ENCODE assay signal across 11 mouse cellular contexts in the genomic region with DNA sequence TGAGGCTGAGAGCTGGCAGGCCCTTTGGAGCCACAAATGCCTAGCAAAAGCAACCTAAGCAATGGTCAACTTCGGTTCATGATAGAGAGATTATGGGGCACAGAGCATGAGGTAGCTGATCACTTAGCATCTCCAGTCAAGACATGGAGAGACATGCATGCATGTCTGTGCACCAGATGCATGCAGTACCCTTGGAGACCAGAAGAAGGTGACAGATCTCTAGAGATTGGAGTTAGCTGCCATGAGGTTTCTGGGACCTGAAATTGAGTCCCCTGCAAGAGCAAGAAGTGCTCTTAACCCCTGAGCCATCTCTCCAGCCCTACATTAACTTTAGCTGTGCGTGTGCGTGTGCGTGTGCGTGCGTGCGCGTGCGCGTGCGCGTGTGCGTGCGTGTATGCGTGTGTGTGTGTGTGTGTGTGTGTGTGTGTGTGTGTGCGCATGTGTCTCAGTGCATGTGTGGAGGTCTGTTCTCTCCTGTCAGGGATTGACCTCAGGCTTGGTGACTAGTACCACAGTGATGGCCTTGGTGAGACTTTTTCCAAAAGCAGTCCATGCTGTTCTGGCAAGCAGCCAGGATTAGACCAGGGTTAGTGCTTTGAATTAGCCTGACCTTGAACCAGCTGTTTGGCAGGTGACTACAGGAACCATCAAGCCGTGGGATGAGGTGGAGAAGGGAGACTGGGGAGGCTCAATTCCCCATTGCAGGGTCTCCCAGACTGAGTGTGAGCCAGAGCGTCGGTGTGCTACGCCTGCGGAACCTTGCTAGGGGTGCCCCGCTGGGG. TPM values are rescaled to one million over a fixed set of nuclear protein-coding genes. Genes with fewer than 3 reads are reported as not detected.
DNase-seq lines count a peak whose midpoint lies in the region; ATAC-seq and TF ChIP-seq lines count a peak whose summit lies in the region.
"Had no signal": no experiment of that assay in that cellular context is flagged by ENCODE, and none has a peak within 500 bp of the region (broad histone marks: within the 10 kb centered on the region; RNA-seq: fewer than 3 reads in every experiment).

No protein-coding gene starts in this region.

- H3K36me3 ChIP-seq in heart, postnatal 0 days (replicated peaks; ENCODE audit: control insufficient read depth, insufficient read depth, low read length): no peaks in the 10 kb centered on the region
- H3K36me3 ChIP-seq in heart, embryonic 12.5 days: no peaks in the 10 kb centered on the region
- H3K36me3 ChIP-seq in MEL (ENCODE audit: control insufficient read depth in 1 of 2, insufficient read depth in 2 of 2, low read length in 2 of 2): no peaks in the 10 kb centered on the region; a peak in 1 of 4 replicates
- H3K36me3 ChIP-seq in intestine, embryonic 16.5 days (ENCODE audit: control insufficient read depth, insufficient read depth, low read length): no peaks in the 10 kb centered on the region
- H3K36me3 ChIP-seq: hindbrain, embryonic 13.5 days had no signal

- H3K79me2 ChIP-seq in MEL (ENCODE audit: control insufficient read depth, insufficient read depth, low read length, poor library complexity): no peaks in the 10 kb centered on the region

- no peaks in the 10 kb centered on the region for H3K27me3 ChIP-seq in heart, postnatal 0 days (ENCODE audit: control insufficient read depth, insufficient read depth, low read length)
- no peaks in the 10 kb centered on the region for H3K27me3 ChIP-seq in heart, embryonic 12.5 days (replicated peaks)
- H3K27me3 ChIP-seq in MEL (ENCODE audit: control insufficient read depth in 1 of 2, insufficient read depth in 2 of 2, low read length in 2 of 2): no peaks in the 10 kb centered on the region
- no peaks in the 10 kb centered on the region for H3K27me3 ChIP-seq in intestine, embryonic 16.5 days (replicated peaks; ENCODE audit: control insufficient read depth, insufficient read depth, low read length)
- H3K27me3 ChIP-seq: hindbrain, embryonic 13.5 days had no signal

- WGBS in heart, postnatal 0 days: 78% methylated on average over 22 of the region's 22 CpGs
- WGBS in heart, embryonic 12.5 days: 85% methylated on average over 22 of the region's 22 CpGs
- 87% methylated on average over 22 of the region's 22 CpGs for WGBS in intestine, embryonic 16.5 days

- peaks cover 3% of the 10 kb centered on the region; the same call in 1 of the 2 replicates for H3K4me1 ChIP-seq in heart, postnatal 0 days (ENCODE audit: control insufficient read depth, insufficient read depth)
- peaks cover 14% of the 10 kb centered on the region for H3K4me1 ChIP-seq in heart, embryonic 12.5 days (replicated peaks)
- H3K4me1 ChIP-seq in MEL (ENCODE audit: control insufficient read depth in 1 of 2, insufficient read depth in 2 of 2, low read length in 2 of 2): peaks cover 0 to 5% of the 10 kb centered on the region in 2 experiments; a peak in 1 of 4 replicates
- peaks cover 17% of the 10 kb centered on the region for H3K4me1 ChIP-seq in intestine, embryonic 16.5 days (ENCODE audit: control insufficient read depth, insufficient read depth, low read length)
- H3K4me1 ChIP-seq: hindbrain, embryonic 13.5 days had no signal

- H3K9ac ChIP-seq in heart, postnatal 0 days (replicated peaks; ENCODE audit: low read depth, low read length): no peak overlapping the region
- no peak overlapping the region for H3K9ac ChIP-seq in heart, embryonic 12.5 days
- H3K9ac ChIP-seq in MEL (ENCODE audit: control insufficient read depth, low read depth, low read length, poor library complexity, severe bottlenecking): no peak overlapping the region
- H3K9ac ChIP-seq in intestine, embryonic 16.5 days (ENCODE audit: low read depth, low read length): peak overlapping the region; percentile 37
- H3K9ac ChIP-seq: hindbrain, embryonic 13.5 days had no signal

- TF ChIP-seq RAD21 in MEL (IDR thresholded peaks at IDR 0.05; ENCODE audit: low read depth, low read length): peak; percentile 40

- no peak for TF ChIP-seq POLR2A in MEL (IDR thresholded peaks at IDR 0.05; ENCODE audit: control insufficient read depth in 1 of 2, insufficient read depth in 1 of 2, low read depth in 1 of 2, low read length in 2 of 2, poor library complexity in 1 of 2)

- no peak overlapping the region for H3K4me2 ChIP-seq in heart, postnatal 0 days (ENCODE audit: low read depth, low read length)
- no peak overlapping the region for H3K4me2 ChIP-seq in heart, embryonic 12.5 days
- H3K4me2 ChIP-seq in intestine, embryonic 16.5 days (ENCODE audit: low read depth, low read length): no peak overlapping the region
- H3K4me2 ChIP-seq: hindbrain, embryonic 13.5 days had no signal

- no peak overlapping the region for H3K27ac ChIP-seq in heart, postnatal 0 days (ENCODE audit: low read depth)
- H3K27ac ChIP-seq in heart, embryonic 12.5 days (ENCODE audit: poor library complexity, severe bottlenecking): no peak overlapping the region
- H3K27ac ChIP-seq in MEL (ENCODE audit: control insufficient read depth, low read depth, low read length): no peak overlapping the region
- 0 out of 2 replicates have a peak overlapping the region, but pooled peaks have one; percentile 28 for H3K27ac ChIP-seq in intestine, embryonic 16.5 days (ENCODE audit: low read length)
- H3K27ac ChIP-seq: hindbrain, embryonic 13.5 days had no signal

- ATAC-seq in heart, postnatal 0 days (ENCODE audit: insufficient read depth, low read depth): peak; percentile 15; the same call in 1 of the 2 replicates
- ATAC-seq in heart, embryonic 12.5 days (ENCODE audit: insufficient number of reproducible peaks, low FRiP score): no peak
- ATAC-seq in intestine, embryonic 16.5 days: peak; percentile 40

- no peak for TF ChIP-seq EP300 in heart, postnatal 0 days (IDR thresholded peaks at IDR 0.05; ENCODE audit: low read depth)
- TF ChIP-seq EP300 in MEL (IDR thresholded peaks at IDR 0.05; ENCODE audit: low read depth in 1 of 2, low read length in 2 of 2): no peak

- H3K4me3 ChIP-seq in heart, postnatal 0 days (ENCODE audit: low read depth, low read length): no peak overlapping the region
- no peak overlapping the region for H3K4me3 ChIP-seq in heart, embryonic 12.5 days
- no peak overlapping the region for H3K4me3 ChIP-seq in MEL (ENCODE audit: control insufficient read depth in 1 of 2, insufficient read depth in 1 of 2, low read depth in 2 of 2, low read length in 2 of 2)
- H3K4me3 ChIP-seq in intestine, embryonic 16.5 days (ENCODE audit: low read length): no peak overlapping the region
- H3K4me3 ChIP-seq: hindbrain, embryonic 13.5 days had no signal

- no peaks in the 10 kb centered on the region for H3K9me3 ChIP-seq in heart, postnatal 0 days (replicated peaks; ENCODE audit: control insufficient read depth, low read length)
- H3K9me3 ChIP-seq in heart, embryonic 12.5 days (replicated peaks): no peaks in the 10 kb centered on the region
- H3K9me3 ChIP-seq in MEL (replicated peaks; ENCODE audit: insufficient read depth, low read length): no peaks in the 10 kb centered on the region
- peaks cover 4% of the 10 kb centered on the region; the same call in 1 of the 2 replicates for H3K9me3 ChIP-seq in intestine, embryonic 16.5 days (ENCODE audit: control insufficient read depth, low read length)
- H3K9me3 ChIP-seq: hindbrain, embryonic 13.5 days had no signal

- peak; percentile 35 for TF ChIP-seq CTCF in heart, postnatal 0 days (IDR thresholded peaks at IDR 0.05; ENCODE audit: low read depth)
- peak; percentile 3 to 32 (median 15); a peak in 3 of 6 replicates for TF ChIP-seq CTCF in MEL (IDR thresholded peaks at IDR 0.05 in 2 of 3, conservative IDR thresholded peaks at IDR 0.05 in 1 of 3; ENCODE audit: control insufficient read depth in 1 of 3, insufficient read depth in 1 of 3, low read depth in 2 of 3, low read length in 3 of 3, poor library complexity in 1 of 3, severe bottlenecking in 1 of 3)

- no peak for DNase-seq in heart, postnatal 0 days (ENCODE audit: low spot score)
- DNase-seq in 3T3-L1 (ENCODE audit: low read depth, low spot score) (peak; percentile 31), MEL (ENCODE audit: low read depth, low spot score) (peak; percentile 48)
- no peak for DNase-seq in layer of hippocampus, adult 18-20 months (ENCODE audit: low spot score in 2 of 2)
- no peak for DNase-seq in spleen, postnatal 10 days (ENCODE audit: low spot score in 2 of 2)
- DNase-seq in cerebellum, postnatal 25 days: no peak
- DNase-seq: thymus, postnatal 25 days had no signal

TF ChIP-seq in MEL, 35 proteins besides CTCF, POLR2A, EP300 and RAD21 (continues in another document):
- TF ChIP-seq ZC3H11A (IDR thresholded peaks at IDR 0.05; ENCODE audit: low read depth, low read length) (no peak), USF2 (IDR thresholded peaks at IDR 0.05; ENCODE audit: borderline replicate concordance in 1 of 2, insufficient read depth in 1 of 2, low read depth in 1 of 2, low read length in 2 of 2) (no peak), ZKSCAN1 (IDR thresholded peaks at IDR 0.05; ENCODE audit: low read depth, low read length) (no peak), MAZ (IDR thresholded peaks at IDR 0.05; ENCODE audit: low read depth, low read length) (no peak), MXI1 (IDR thresholded peaks at IDR 0.05; ENCODE audit: low read depth, low read length) (no peak), MEF2A (IDR thresholded peaks at IDR 0.05; ENCODE audit: extremely low read depth, insufficient replicate concordance, low read depth, low read length, poor library complexity, severe bottlenecking) (no peak), NRF1 (IDR thresholded peaks at IDR 0.05; ENCODE audit: insufficient read depth, low read depth, low read length, poor library complexity, severe bottlenecking) (no peak)

RNA-seq across cellular contexts. Expression of gene Muc4, which starts 37.8 kb away (rescaled TPM):
- total RNA-seq in heart, postnatal 0 days (2014; rRNA removed; ENCODE audit: low replicate concordance): 0.23 and 0.27 TPM in 2 replicates
- 0.16 TPM in 1 of 2 replicates, not detected in the other for polyA plus RNA-seq in heart, postnatal 0 days (2015; fragmentation: Nextera tagmentation; extraction: Ambion mirVana)
- polyA plus RNA-seq in heart, embryonic 12.5 days (2016; fragmentation: Nextera tagmentation; extraction: Ambion mirVana): 0.13 and 0.17 TPM in 2 replicates
- total RNA-seq in MEL (2012; rRNA removed): not detected in 2 replicates
- not detected for polyA plus RNA-seq in MEL (2012; ENCODE audit: insufficient read depth in 1 of 2, insufficient read length in 2 of 2, low read depth in 1 of 2, low replicate concordance in 2 of 2, missing spikeins in 1 of 2)
- 1.3 and 2.4 TPM in 2 replicates for polyA plus RNA-seq in intestine, embryonic 16.5 days (2015; fragmentation: Nextera tagmentation; extraction: Ambion mirVana)
- not detected for total RNA-seq in layer of hippocampus, adult 18-20 months (2021)
- total RNA-seq: layer of hippocampus, postnatal 25 days had no signal
- polyA plus RNA-seq: hindbrain, embryonic 13.5 days had no signal

RNA-seq across cellular contexts. Expression of gene Tnk2, which starts 54.2 kb away (rescaled TPM):
- 9.4 and 14.2 TPM in 2 replicates for total RNA-seq in heart, postnatal 0 days (2014; rRNA removed; ENCODE audit: low replicate concordance)
- polyA plus RNA-seq in heart, postnatal 0 days (2015; fragmentation: Nextera tagmentation; extraction: Ambion mirVana): 6.0 and 7.0 TPM in 2 replicates
- 6.7 and 8.4 TPM in 2 replicates for polyA plus RNA-seq in heart, embryonic 12.5 days (2016; fragmentation: Nextera tagmentation; extraction: Ambion mirVana)
- 30.3 and 34.8 TPM in 2 replicates for total RNA-seq in MEL (2012; rRNA removed)
- polyA plus RNA-seq in MEL (2012; ENCODE audit: insufficient read depth in 1 of 2, insufficient read length in 2 of 2, low read depth in 1 of 2, low replicate concordance in 2 of 2, missing spikeins in 1 of 2): 10 to 100 TPM in 1 of 2 experiments, not detected in 1; 77.0 TPM
- polyA plus RNA-seq in intestine, embryonic 16.5 days (2015; fragmentation: Nextera tagmentation; extraction: Ambion mirVana): 7.5 and 7.7 TPM in 2 replicates
- 100 to 1,000 TPM; 227 to 233 TPM for total RNA-seq in layer of hippocampus, adult 18-20 months (2021)

Comparison
In these comparisons a context has a peak if more than half of its experiments do, and no peak if none do; other contexts are left out.
1. DNase-seq: peak in 3T3-L1 (single experiment) and MEL (single experiment); none in heart, postnatal 0 days (single experiment), layer of hippocampus, adult 18-20 months (0 of 2), spleen, postnatal 10 days (0 of 2) and cerebellum, postnatal 25 days (0 of 2).